Comparison of ENCODE assay signal across 8 mouse cellular contexts in genomic region chr10:81416581-81417226, GRCm38 (mm10). TPM values are rescaled to one million over a fixed set of nuclear protein-coding genes. Genes with fewer than 3 reads are reported as not detected.
DNase-seq lines count a peak whose midpoint lies in the region; ATAC-seq and TF ChIP-seq lines count a peak whose summit lies in the region.

No protein-coding gene starts in this region.

- no peak overlapping the region for H3K4me3 ChIP-seq in cortical plate, adult 2 months (ENCODE audit: insufficient read depth, low read length)
- peak overlapping the region; percentile 70 for H3K4me3 ChIP-seq in gastrocnemius, adult 2 months
- peak overlapping the region; percentile 13; the same call in 1 of the 2 replicates for H3K4me3 ChIP-seq in hindbrain, embryonic 14.5 days (replicated peaks; ENCODE audit: low read length)

- TF ChIP-seq POLR2A in cortical plate, adult 2 months (IDR thresholded peaks at IDR 0.05; ENCODE audit: extremely low read depth, insufficient read depth, low read length), result no peak

- ATAC-seq in hindbrain, embryonic 14.5 days (ENCODE audit: low FRiP score), result peak; percentile 71; the same call in 1 of the 2 replicates

- 0 out of 2 replicates have a peak overlapping the region, but pooled peaks have one; percentile 8 for H3K27ac ChIP-seq in cortical plate, adult 2 months (ENCODE audit: insufficient read depth, low read length)
- peak overlapping the region; percentile 97 for H3K27ac ChIP-seq in gastrocnemius, adult 2 months
- peak overlapping the region; percentile 60 for H3K27ac ChIP-seq in hindbrain, embryonic 14.5 days

- WGBS in hindbrain, embryonic 14.5 days, result 1% methylated on average over 20 of the region's 26 CpGs

- no peaks in the 10 kb centered on the region for H3K9me3 ChIP-seq in hindbrain, embryonic 14.5 days (ENCODE audit: control insufficient read depth, low read length)

- peak; percentile 60 to 76 for DNase-seq in adrenal gland, adult 18-20 months (ENCODE audit: low spot score in 2 of 2)
- DNase-seq in gastrocnemius, adult 2 months, result peak; percentile 97
- peak; percentile 76 for DNase-seq in hindbrain, embryonic 14.5 days (ENCODE audit: low spot score)
- DNase-seq in left cerebral cortex, adult 11 months (ENCODE audit: low spot score), result peak; percentile 88
- DNase-seq in lung, postnatal 25 days (ENCODE audit: low spot score), result peak; percentile 83
- DNase-seq in retina, postnatal 7 days (ENCODE audit: low read depth, low spot score), result peak; percentile 80
- DNase-seq in spleen, postnatal 36 days (ENCODE audit: low spot score in 2 of 2), result no peak

- peak overlapping the region; percentile 44 for H3K4me2 ChIP-seq in hindbrain, embryonic 14.5 days (replicated peaks)

- peak; percentile 53 for TF ChIP-seq CTCF in cortical plate, adult 2 months (IDR thresholded peaks at IDR 0.05; ENCODE audit: extremely low read depth, insufficient read depth, low read length)
- peak; percentile 73 for TF ChIP-seq CTCF in gastrocnemius, adult 2 months (IDR thresholded peaks at IDR 0.05)

- H3K4me1 ChIP-seq in cortical plate, adult 2 months (ENCODE audit: control insufficient read depth, insufficient read depth, low read length), result peaks cover 21% of the 10 kb centered on the region
- peaks cover 36% of the 10 kb centered on the region for H3K4me1 ChIP-seq in hindbrain, embryonic 14.5 days (replicated peaks; ENCODE audit: control insufficient read depth, insufficient read depth, low read length)

- no peaks in the 10 kb centered on the region for H3K27me3 ChIP-seq in hindbrain, embryonic 14.5 days (ENCODE audit: control insufficient read depth, insufficient read depth, low read length)

- intact Hi-C loops in gastrocnemius, adult 2 months (cut with DNase I), result no loop called here

- no peak overlapping the region for H3K9ac ChIP-seq in hindbrain, embryonic 14.5 days

- H3K36me3 ChIP-seq in hindbrain, embryonic 14.5 days (replicated peaks; ENCODE audit: control insufficient read depth, insufficient read depth), result peaks cover 12% of the 10 kb centered on the region; the same call in 1 of the 2 replicates

RNA-seq across cellular contexts. Expression of gene Smim24, which starts 23.9 kb away (rescaled TPM):
- 1 to 10 TPM; 1.1 to 1.2 TPM for total RNA-seq in adrenal gland, adult 18-20 months (2021)
- polyA plus RNA-seq in cortical plate, adult 2 months (2012; rRNA removed), result 2.5 and 3.0 TPM in 2 replicates
- not detected for total RNA-seq in gastrocnemius, adult 2 months (2021)
- polyA plus RNA-seq in hindbrain, embryonic 14.5 days (2014; fragmentation: Nextera tagmentation; extraction: Ambion mirVana), result 0.84 and 1.3 TPM in 2 replicates

RNA-seq across cellular contexts. Expression of gene Gm48552, which starts 27.9 kb away (rescaled TPM):
- total RNA-seq in adrenal gland, adult 18-20 months (2021), result 1 to 10 TPM; 1.4 to 2.6 TPM
- polyA plus RNA-seq in cortical plate, adult 2 months (2012; rRNA removed), result 6.8 and 7.8 TPM in 2 replicates
- total RNA-seq in gastrocnemius, adult 2 months (2021), result 1 to 10 TPM in 1 of 2 experiments, under 1 TPM in 1; 0.84 to 1.0 TPM
- polyA plus RNA-seq in hindbrain, embryonic 14.5 days (2014; fragmentation: Nextera tagmentation; extraction: Ambion mirVana), result 1.9 and 2.2 TPM in 2 replicates

RNA-seq across cellular contexts. Expression of gene Gm48551, which starts 32.4 kb away (rescaled TPM):
- 1 to 10 TPM; 1.5 to 1.9 TPM for total RNA-seq in adrenal gland, adult 18-20 months (2021)
- 5.8 and 5.9 TPM in 2 replicates for polyA plus RNA-seq in cortical plate, adult 2 months (2012; rRNA removed)
- 1 to 10 TPM in 1 of 2 experiments, under 1 TPM in 1; 0.87 to 2.8 TPM for total RNA-seq in gastrocnemius, adult 2 months (2021)
- 5.5 and 5.7 TPM in 2 replicates for polyA plus RNA-seq in hindbrain, embryonic 14.5 days (2014; fragmentation: Nextera tagmentation; extraction: Ambion mirVana)

RNA-seq across cellular contexts. Expression of gene Dohh, which starts 32.5 kb away (rescaled TPM):
- total RNA-seq in adrenal gland, adult 18-20 months (2021), result 10 to 100 TPM; 49.1 to 50.5 TPM
- 106 and 108 TPM in 2 replicates for polyA plus RNA-seq in cortical plate, adult 2 months (2012; rRNA removed)
- 10 to 100 TPM; 38.1 to 39.8 TPM for total RNA-seq in gastrocnemius, adult 2 months (2021)
- 68.9 TPM in 2 replicates for polyA plus RNA-seq in hindbrain, embryonic 14.5 days (2014; fragmentation: Nextera tagmentation; extraction: Ambion mirVana)

RNA-seq across cellular contexts. Expression of gene Fzr1, which starts 38.4 kb away (rescaled TPM):
- total RNA-seq in adrenal gland, adult 18-20 months (2021), result 10 to 100 TPM; 35.1 to 35.2 TPM
- 75.5 and 76.0 TPM in 2 replicates for polyA plus RNA-seq in cortical plate, adult 2 months (2012; rRNA removed)
- 10 to 100 TPM; 14.0 to 18.8 TPM for total RNA-seq in gastrocnemius, adult 2 months (2021)
- 119 and 125 TPM in 2 replicates for polyA plus RNA-seq in hindbrain, embryonic 14.5 days (2014; fragmentation: Nextera tagmentation; extraction: Ambion mirVana)

Comparison
In these comparisons a context has a peak if more than half of its experiments do, and no peak if none do; other contexts are left out.
1. DNase-seq: peak in adrenal gland, adult 18-20 months (2 of 2), gastrocnemius, adult 2 months (single experiment), hindbrain, embryonic 14.5 days (single experiment), left cerebral cortex, adult 11 months (single experiment), lung, postnatal 25 days (single experiment) and retina, postnatal 7 days (single experiment); none in spleen, postnatal 36 days (0 of 2).
2. H3K27ac ChIP-seq: peak in every context shown above with its lines; median percentile 97 in gastrocnemius, adult 2 months; 60 in hindbrain, embryonic 14.5 days; 8 in cortical plate, adult 2 months.